Mouse (Mus musculus) testis, adult 2 months (tissue): ENCODE data around the gene Fgf7.

Experiments
- CTCF ChIP-seq: fragments of 200-500 bp; IDR thresholded peaks from 2 replicates; pipeline ENCODE4 v1.5.1; 2012; ENCODE audit warnings: low read depth, mild to moderate bottlenecking, inconsistent platforms, low read length, moderate library complexity; ENCODE audit not compliant: control insufficient read depth, insufficient read depth, insufficient replicate concordance
- POLR2A ChIP-seq: fragments of 200-500 bp; IDR thresholded peaks from 2 replicates; pipeline ENCODE4 v1.6.1; 2012; ENCODE audit warnings: low read depth, mild to moderate bottlenecking, inconsistent platforms, low read length, moderate library complexity; ENCODE audit not compliant: control insufficient read depth

DNA sequence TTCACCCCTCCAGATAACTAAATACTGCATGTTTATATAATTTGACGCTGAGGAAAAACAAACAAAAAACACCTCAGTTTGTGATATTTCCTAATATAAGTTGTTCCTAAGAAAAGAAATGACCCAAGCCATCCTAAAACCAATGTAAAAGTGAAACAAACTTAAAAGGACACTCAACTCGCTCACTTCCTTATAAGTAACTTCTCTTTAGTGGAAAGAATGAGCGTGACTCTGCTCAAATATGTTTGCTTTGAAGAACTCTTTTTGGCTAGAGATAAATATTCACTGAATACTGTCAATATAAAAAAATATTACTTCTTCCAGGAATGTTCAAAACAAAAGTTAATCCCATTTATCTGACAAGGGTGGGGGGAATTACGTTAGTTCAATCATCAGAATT, 39.3 kb downstream of the Fgf7 start:
- no peak for TF ChIP-seq CTCF
- no peak for TF ChIP-seq POLR2A
